Mouse (Mus musculus): ENCODE results near the gene Scn4b. TPM values are rescaled to one million over a fixed set of nuclear protein-coding genes. Genes with fewer than 3 reads are reported as not detected.

The Scn4b gene
- polyA plus RNA-seq, 1 experiment from 2014 or later: 0.82 TPM

DNA sequence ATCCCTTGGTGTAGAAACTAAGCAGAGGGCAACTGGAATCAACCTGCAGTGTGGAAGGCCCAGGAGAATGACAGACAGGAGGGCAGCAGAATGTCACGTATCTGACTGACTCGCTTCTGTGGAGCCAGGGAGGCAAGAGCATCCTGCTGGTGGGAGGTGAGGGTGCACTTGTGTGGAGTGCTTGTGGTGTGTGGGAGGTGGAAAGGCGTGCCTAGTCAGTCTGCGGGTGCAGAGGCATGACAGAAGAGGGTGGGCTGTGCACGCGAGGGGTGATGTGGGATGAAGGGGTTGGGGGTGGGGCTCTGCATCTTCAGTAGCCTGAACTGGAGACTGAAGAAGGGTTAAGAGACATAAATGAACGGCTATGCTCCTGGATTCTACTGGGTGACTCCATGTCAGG lies 15.2 kb downstream of the Scn4b start:
- no peaks in the 10 kb centered on the region for H3K27me3 ChIP-seq (ENCODE audit: insufficient read depth, low read length)
- 67% methylated on average over 7 of the region's 7 CpGs for WGBS (ENCODE audit: insufficient replicate concordance)
- H3K9me3 ChIP-seq (ENCODE audit: low read length): no peaks in the 10 kb centered on the region
- no peak overlapping the region for H3K9ac ChIP-seq (replicated peaks)
- no peak for TF ChIP-seq CTCF (IDR thresholded peaks at IDR 0.05; ENCODE audit: low read depth)
- TF ChIP-seq EP300 (IDR thresholded peaks at IDR 0.05; ENCODE audit: low read depth): no peak
- ATAC-seq (no peak), DNase-seq (no peak)
- H3K4me1 ChIP-seq (ENCODE audit: insufficient read depth): no peaks in the 10 kb centered on the region
- no peak overlapping the region for H3K27ac ChIP-seq (ENCODE audit: low read depth)
- no peak overlapping the region for H3K4me2 ChIP-seq (ENCODE audit: low read depth, low read length)
- no peaks in the 10 kb centered on the region for H3K36me3 ChIP-seq (replicated peaks; ENCODE audit: insufficient read depth, low read length)
- no peak overlapping the region for H3K4me3 ChIP-seq (ENCODE audit: low read depth, low read length)

DNA sequence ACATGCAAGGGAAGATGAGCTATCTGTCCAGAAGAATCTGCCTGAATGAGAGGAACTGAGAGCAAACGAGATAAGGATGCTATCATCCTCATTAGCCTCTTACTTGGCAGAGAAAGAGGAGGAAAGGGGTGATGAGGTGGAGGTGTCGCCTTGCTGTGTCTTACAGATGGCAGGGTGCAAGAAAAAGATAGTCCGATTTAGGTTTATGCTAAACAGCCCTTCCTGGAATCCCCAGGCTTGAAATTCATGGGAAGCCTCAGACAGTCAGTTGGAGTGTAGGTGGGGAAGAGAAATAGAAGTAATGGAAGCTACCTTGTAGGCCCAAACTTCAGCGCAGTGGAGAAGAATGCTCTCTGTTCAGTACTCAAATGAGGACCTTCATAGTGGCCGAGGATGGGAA lies 29.7 kb downstream of the Scn4b start:
- H3K4me1 ChIP-seq (ENCODE audit: insufficient read depth): no peaks in the 10 kb centered on the region
- H3K27me3 ChIP-seq (ENCODE audit: insufficient read depth, low read length): no peaks in the 10 kb centered on the region
- TF ChIP-seq CTCF (IDR thresholded peaks at IDR 0.05; ENCODE audit: low read depth) (no peak), EP300 (IDR thresholded peaks at IDR 0.05; ENCODE audit: low read depth) (no peak)
- H3K4me2 ChIP-seq (ENCODE audit: low read depth, low read length): no peak overlapping the region
- DNase-seq (no peak), ATAC-seq (no peak)
- H3K4me3 ChIP-seq (ENCODE audit: low read depth, low read length): no peak overlapping the region
- WGBS (ENCODE audit: insufficient replicate concordance): 70% methylated on average over 5 of the region's 5 CpGs
- no peak overlapping the region for H3K9ac ChIP-seq (replicated peaks)
- no peak overlapping the region for H3K27ac ChIP-seq (ENCODE audit: low read depth)
- no peaks in the 10 kb centered on the region for H3K36me3 ChIP-seq (replicated peaks; ENCODE audit: insufficient read depth, low read length)
- H3K9me3 ChIP-seq (ENCODE audit: low read length): peaks cover 2% of the 10 kb centered on the region

DNA sequence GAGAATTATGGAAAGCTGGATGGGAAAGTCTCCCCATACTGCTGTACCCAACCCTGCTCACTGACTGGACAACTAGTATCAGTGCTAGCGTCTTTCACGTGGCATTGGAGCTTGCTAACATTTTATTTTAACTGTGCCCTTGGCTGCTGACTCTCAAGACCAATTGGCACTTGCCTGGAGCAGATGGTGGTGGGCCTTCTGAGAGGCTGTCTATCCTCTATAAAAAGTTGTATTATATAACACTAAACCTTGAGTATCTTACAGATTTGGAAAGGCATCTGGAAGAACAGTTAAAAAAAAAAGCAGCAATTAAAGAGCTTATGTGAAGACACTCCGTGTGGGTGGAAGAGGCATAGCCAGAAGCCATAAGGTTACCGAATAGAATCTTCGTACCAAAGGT lies 32.0 kb downstream of the Scn4b start:
- no peak overlapping the region for H3K27ac ChIP-seq (ENCODE audit: low read depth)
- TF ChIP-seq CTCF (IDR thresholded peaks at IDR 0.05; ENCODE audit: low read depth) (no peak), EP300 (IDR thresholded peaks at IDR 0.05; ENCODE audit: low read depth) (no peak)
- no peak overlapping the region for H3K4me2 ChIP-seq (ENCODE audit: low read depth, low read length)
- no peak for DNase-seq
- no peak overlapping the region for H3K9ac ChIP-seq (replicated peaks)
- no peak for ATAC-seq
- peaks cover 2% of the 10 kb centered on the region for H3K9me3 ChIP-seq (ENCODE audit: low read length)
- H3K27me3 ChIP-seq (ENCODE audit: insufficient read depth, low read length): no peaks in the 10 kb centered on the region
- WGBS (ENCODE audit: insufficient replicate concordance): 81% methylated on average over 5 of the region's 5 CpGs
- no peak overlapping the region for H3K4me3 ChIP-seq (ENCODE audit: low read depth, low read length)
- H3K4me1 ChIP-seq (ENCODE audit: insufficient read depth): no peaks in the 10 kb centered on the region
- H3K36me3 ChIP-seq (replicated peaks; ENCODE audit: insufficient read depth, low read length): no peaks in the 10 kb centered on the region

DNA sequence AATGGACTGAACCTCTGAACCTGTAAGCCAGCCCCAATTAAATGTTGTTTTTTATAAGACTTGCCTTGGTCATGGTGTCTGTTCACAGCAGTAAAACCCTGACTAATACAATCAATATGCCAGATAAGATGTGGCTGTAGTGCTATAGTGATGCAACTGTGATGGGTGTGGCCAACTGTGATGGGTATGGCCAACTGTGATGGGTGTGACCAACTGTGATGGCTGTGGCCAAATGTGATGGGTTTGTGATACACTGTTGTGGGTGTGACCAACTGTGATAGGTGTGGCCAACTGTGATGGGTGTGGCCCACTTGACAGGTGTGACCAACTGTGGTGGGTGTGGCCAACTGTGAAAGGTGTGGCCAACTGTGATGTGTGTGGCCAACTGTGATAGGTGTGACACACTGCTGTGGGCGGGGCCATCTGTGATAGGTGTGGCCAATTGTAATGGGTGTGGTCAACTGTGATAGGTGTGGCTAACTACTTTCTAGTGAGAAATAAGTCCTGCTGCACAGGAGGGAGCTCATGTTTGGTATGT lies 32.9 kb downstream of the Scn4b start:
- TF ChIP-seq EP300 (IDR thresholded peaks at IDR 0.05; ENCODE audit: low read depth) (no peak), CTCF (IDR thresholded peaks at IDR 0.05; ENCODE audit: low read depth) (no peak)
- Histone ChIP-seq H3K4me2 (ENCODE audit: low read depth, low read length) (no peak overlapping the region), H3K4me1 (ENCODE audit: insufficient read depth) (no peaks in the 10 kb centered on the region), H3K9me3 (ENCODE audit: low read length) (no peaks in the 10 kb centered on the region; the same call in 1 of the 2 replicates), H3K27ac (ENCODE audit: low read depth) (no peak overlapping the region), H3K9ac (replicated peaks) (no peak overlapping the region), H3K27me3 (ENCODE audit: insufficient read depth, low read length) (no peaks in the 10 kb centered on the region), H3K4me3 (ENCODE audit: low read depth, low read length) (no peak overlapping the region), H3K36me3 (replicated peaks; ENCODE audit: insufficient read depth, low read length) (no peaks in the 10 kb centered on the region)
- ATAC-seq: peak; percentile 19; the same call in 1 of the 2 replicates
- 69% methylated on average over 1 of the region's 1 CpGs for WGBS (ENCODE audit: insufficient replicate concordance)
- DNase-seq: no peak

DNA sequence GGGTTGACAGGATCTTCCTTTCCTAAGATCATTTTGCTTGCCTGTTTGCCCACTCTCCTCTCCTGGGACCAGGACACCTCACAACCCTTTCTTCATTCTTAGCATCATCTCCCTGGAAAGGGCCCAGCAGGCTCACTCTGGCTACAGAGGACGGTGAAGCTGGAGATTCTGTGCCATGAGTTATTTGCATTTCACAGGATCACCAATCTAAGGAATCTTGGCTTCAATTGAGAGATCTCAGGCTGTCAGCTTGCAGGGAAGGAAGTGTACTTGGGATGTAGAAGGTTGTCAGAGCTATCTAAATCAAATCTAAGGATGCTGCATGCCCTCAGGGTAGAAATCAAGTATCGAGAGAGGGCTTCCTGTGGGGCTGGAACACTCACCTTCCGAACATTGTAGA lies 35.3 kb downstream of the Scn4b start:
- Histone ChIP-seq H3K9me3 (ENCODE audit: low read length) (no peaks in the 10 kb centered on the region; the same call in 1 of the 2 replicates), H3K4me2 (ENCODE audit: low read depth, low read length) (no peak overlapping the region), H3K27ac (ENCODE audit: low read depth) (no peak overlapping the region), H3K4me3 (ENCODE audit: low read depth, low read length) (no peak overlapping the region), H3K4me1 (ENCODE audit: insufficient read depth) (no peaks in the 10 kb centered on the region), H3K36me3 (replicated peaks; ENCODE audit: insufficient read depth, low read length) (no peaks in the 10 kb centered on the region), H3K9ac (replicated peaks) (no peak overlapping the region), H3K27me3 (ENCODE audit: insufficient read depth, low read length) (no peaks in the 10 kb centered on the region)
- no peak for ATAC-seq
- TF ChIP-seq EP300 (IDR thresholded peaks at IDR 0.05; ENCODE audit: low read depth): no peak
- no peak for TF ChIP-seq CTCF (IDR thresholded peaks at IDR 0.05; ENCODE audit: low read depth)
- no peak for DNase-seq
- WGBS (ENCODE audit: insufficient replicate concordance): 51% methylated on average over 3 of the region's 3 CpGs

DNA sequence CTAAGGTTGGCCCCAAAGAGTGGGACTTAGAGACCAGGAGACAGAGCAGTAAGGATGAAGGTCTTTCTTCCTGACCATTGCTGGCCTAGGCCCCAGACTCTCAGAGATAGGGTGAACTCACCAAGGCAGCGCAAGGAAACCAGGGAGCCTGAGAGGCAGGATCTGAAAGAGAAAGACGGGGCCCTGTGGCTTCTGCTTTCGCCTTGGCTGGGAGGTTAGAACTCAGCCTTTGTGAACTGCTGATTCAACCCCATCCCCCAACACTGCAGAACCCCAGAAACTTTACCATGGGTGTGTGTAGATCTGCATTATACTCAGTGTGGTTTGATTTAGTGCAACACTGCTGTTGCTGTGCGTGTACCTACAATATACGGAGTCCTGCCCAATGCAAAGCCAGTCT lies 41.1 kb downstream of the Scn4b start:
- ATAC-seq: no peak
- Histone ChIP-seq H3K36me3 (replicated peaks; ENCODE audit: insufficient read depth, low read length) (no peaks in the 10 kb centered on the region), H3K9ac (replicated peaks) (no peak overlapping the region), H3K4me2 (ENCODE audit: low read depth, low read length) (no peak overlapping the region), H3K9me3 (ENCODE audit: low read length) (no peaks in the 10 kb centered on the region), H3K27ac (ENCODE audit: low read depth) (no peak overlapping the region), H3K4me1 (ENCODE audit: insufficient read depth) (peaks cover 8% of the 10 kb centered on the region; the same call in 1 of the 2 replicates), H3K27me3 (ENCODE audit: insufficient read depth, low read length) (no peaks in the 10 kb centered on the region), H3K4me3 (ENCODE audit: low read depth, low read length) (no peak overlapping the region)
- DNase-seq: no peak
- TF ChIP-seq CTCF (IDR thresholded peaks at IDR 0.05; ENCODE audit: low read depth) (no peak), EP300 (IDR thresholded peaks at IDR 0.05; ENCODE audit: low read depth) (no peak)
- 55% methylated on average over 5 of the region's 5 CpGs for WGBS (ENCODE audit: insufficient replicate concordance)

DNA sequence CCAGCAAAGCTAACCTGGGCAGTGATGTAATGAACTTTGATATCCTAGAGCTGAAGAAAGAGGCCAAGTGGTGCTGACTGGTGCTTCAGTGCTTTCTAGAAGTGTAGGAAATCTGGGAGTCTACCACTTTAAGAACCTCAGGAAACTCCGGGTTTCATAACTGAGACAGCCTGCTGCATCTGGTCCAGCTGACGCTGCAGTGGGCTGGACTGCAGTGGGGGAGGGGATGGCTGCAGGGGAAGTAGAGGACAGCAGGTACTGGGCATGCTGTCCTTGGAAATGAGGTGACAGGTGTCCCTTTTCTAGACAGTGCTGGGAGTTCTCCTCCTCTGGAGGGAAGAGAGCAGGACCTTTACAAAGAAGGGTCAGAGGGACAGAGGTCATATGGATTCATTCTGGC lies 43.6 kb downstream of the Scn4b start, which contains the start of gene BC049352:
Gene BC049352, plus strand, starts transcription at position 238 of the 400 bp plus-strand sequence.
- ATAC-seq (no peak), DNase-seq (peak; percentile 28)
- H3K27ac ChIP-seq (ENCODE audit: low read depth): no peak within 1 kb of the TSS
- no peak within 1 kb of the TSS for H3K4me2 ChIP-seq (ENCODE audit: low read depth, low read length)
- TF ChIP-seq CTCF (IDR thresholded peaks at IDR 0.05; ENCODE audit: low read depth): no peak
- TF ChIP-seq EP300 (IDR thresholded peaks at IDR 0.05; ENCODE audit: low read depth): no peak
- H3K27me3 ChIP-seq (ENCODE audit: insufficient read depth, low read length): no peaks in the 10 kb centered on the region
- no peaks in the 10 kb centered on the region for H3K36me3 ChIP-seq (replicated peaks; ENCODE audit: insufficient read depth, low read length)
- WGBS (ENCODE audit: insufficient replicate concordance): 8% methylated on average over 2 of the region's 2 CpGs
- no peaks in the 10 kb centered on the region for H3K9me3 ChIP-seq (ENCODE audit: low read length)
- H3K4me1 ChIP-seq (ENCODE audit: insufficient read depth): peaks cover 8% of the 10 kb centered on the region; the same call in 1 of the 2 replicates
- no peak within 1 kb of the TSS for H3K9ac ChIP-seq (replicated peaks)
- no peak within 1 kb of the TSS for H3K4me3 ChIP-seq (ENCODE audit: low read depth, low read length)
